Mouse (Mus musculus) heart, adult 18-20 months (tissue): Measurements from ENCODE around the gene Hspa4l. TPM values are rescaled to one million over a fixed set of nuclear protein-coding genes. Genes with fewer than 3 reads are reported as not detected.
A peak's percentile ranks its signal among the peaks of the same experiment; 100 is the strongest.

Experiments used
- DNase-seq, 2 experiments: peaks; one replicate each; pipeline ENCODE4 v3.0.0; 2021 to 2022; ENCODE audit warnings: mixed read lengths in 1 of 2
- long read RNA-seq, 2 experiments: library from polyadenylated mRNA; stranded (forward); transcript quantifications; one replicate each; pipeline ENCODE4 v2.0.0; 2021
- total RNA-seq, 2 experiments: library from RNA; stranded (reverse); gene quantifications; 2 replicates each; pipeline ENCODE4 v1.2.3; 2021

The Hspa4l gene
- 10 to 100 TPM; 56.5 to 63.3 TPM for total RNA-seq
- long read RNA-seq, experiment 1, full-length matches to known transcripts, result 19 of 24 reads
- long read RNA-seq, experiment 1, partial matches to known transcripts, result 0 of 24 reads
- long read RNA-seq, experiment 1, other reads (novel, unspliced or antisense), result 5 of 24 reads
- long read RNA-seq, experiment 2, full-length matches to known transcripts, result 7 of 13 reads
- long read RNA-seq, experiment 2, partial matches to known transcripts, result 6 of 13 reads
- long read RNA-seq, experiment 2, other reads (novel, unspliced or antisense), result 0 of 13 reads

GRCm38 (mm10) chr3:40744024-40744835, at the start of gene Hspa4l:
Hspa4l (plus strand) TSS chr3:40744495.
- DNase-seq, result peak in 1 of 2 experiments; percentile 2

DNA sequence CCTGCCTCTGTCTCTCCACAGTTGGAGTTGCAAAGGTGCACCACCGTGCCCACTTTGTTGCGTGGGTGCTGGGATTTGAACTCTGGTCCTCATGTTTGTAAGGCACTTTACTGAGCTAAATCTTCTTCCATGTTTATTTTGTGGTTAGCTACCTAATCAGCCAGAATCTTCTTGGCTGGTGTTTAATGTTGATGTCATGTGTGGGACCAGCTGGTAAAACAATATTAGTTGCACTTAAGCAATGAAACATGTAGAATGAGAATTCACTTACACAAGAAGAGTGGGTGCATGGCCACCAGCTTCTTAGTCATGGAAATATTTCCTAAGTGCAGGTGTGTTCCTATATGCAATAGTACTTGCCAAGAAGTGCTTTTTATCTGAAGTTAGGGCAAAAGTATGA, 49.1 kb upstream of the Hspa4l start:
- DNase-seq, result no peak

DNA sequence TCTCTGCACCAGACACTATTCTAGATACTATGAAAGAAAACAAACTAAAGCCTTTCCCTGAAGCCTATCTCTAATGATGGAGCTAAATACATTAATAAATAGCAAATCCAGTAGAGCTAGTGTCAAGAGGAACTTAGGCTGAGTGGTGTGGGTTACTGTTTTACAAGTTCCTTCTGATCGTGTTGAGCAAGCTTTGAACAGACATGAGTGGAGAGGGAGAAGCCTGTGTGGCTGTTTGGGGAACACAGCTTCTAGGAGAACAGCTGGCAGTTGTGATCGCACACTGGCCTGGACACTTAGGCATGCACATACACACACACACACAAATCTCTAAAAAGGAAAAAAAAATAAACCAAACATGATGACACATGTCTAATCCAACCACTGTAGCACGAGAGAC, 45.5 kb upstream of the Hspa4l start:
- DNase-seq, result no peak

DNA sequence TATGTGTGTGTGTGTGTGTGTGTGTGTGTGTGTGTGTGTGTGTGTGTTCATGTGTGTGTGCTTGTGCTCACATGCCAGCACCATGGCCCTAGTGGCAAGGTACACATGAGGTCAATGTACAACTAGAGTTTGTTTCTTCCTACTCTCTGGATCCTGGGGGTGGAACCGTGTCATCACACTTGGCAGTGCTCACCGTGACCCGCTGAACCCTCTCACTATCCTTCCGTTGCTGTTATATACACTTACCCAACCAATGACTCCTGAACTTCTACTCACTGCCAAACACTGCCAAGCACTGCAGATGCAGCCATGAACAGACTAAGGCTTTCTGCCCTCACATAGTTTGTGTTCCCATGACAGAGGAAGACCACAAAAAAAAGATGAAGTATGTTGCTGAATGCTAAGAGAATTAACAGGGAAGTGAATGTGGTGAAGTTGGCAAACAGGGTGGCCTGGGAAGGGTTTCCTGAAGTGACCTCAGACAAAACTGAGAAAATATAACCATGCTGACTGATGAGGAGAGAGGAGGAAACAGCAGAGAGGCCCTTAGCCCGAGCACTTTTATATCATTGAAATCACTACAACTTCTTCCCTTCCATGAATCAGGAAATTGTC, 39.4 kb upstream of the Hspa4l start:
- peak; percentile 15 to 46 for DNase-seq

DNA sequence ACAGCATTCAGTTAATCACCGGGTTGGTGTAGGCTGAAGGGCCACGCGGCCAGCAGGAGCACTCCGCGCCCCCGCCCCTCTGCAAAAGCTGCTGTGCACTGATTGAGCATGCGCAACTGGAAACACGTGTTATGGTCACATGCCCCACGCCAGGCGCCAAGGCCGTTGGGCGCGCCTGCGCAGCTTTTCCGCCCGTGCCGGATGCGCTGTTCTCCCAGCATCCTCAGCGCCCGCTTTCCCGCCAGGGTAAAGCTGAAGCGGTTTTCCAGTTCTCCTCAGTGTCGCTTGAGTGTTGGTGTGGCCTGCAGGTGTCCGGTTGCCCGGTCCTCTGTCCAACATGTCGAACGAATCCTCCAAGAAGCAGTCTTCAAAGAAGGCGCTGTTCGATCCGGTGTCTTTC, 35.6 kb upstream of the Hspa4l start, which contains the start of gene Slc25a31:
TSS of gene Slc25a31 (plus strand) at position 201 of the 400 bp plus-strand sequence.
- no peak for DNase-seq

DNA sequence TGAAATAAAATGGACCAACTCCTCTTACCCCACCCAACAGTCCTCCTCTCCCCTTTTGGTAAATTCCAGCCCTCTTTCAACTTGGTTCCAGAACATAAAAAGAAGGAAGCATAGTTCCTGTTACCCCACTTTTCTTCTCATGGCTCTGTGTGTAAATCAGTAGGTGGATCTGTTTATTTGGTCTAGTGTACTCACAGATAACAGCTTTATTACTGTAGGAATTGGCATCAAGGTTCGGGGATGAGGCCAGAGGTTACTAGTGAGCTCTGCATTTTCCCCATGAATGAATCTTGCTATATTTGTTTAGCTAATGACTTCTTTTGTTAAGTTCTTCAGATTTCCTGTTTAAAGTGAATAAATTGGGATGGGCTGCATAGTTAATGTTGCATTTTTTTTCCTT, 28.2 kb upstream of the Hspa4l start:
- DNase-seq, result no peak

- no peak for DNase-seq
Observed at GRCm38 (mm10) chr3:40719022-40719421, 25.3 kb upstream of the Hspa4l start.

- no peak for DNase-seq
Observed at GRCm38 (mm10) chr3:40738381-40738912, 5.8 kb upstream of the Hspa4l start.

DNA sequence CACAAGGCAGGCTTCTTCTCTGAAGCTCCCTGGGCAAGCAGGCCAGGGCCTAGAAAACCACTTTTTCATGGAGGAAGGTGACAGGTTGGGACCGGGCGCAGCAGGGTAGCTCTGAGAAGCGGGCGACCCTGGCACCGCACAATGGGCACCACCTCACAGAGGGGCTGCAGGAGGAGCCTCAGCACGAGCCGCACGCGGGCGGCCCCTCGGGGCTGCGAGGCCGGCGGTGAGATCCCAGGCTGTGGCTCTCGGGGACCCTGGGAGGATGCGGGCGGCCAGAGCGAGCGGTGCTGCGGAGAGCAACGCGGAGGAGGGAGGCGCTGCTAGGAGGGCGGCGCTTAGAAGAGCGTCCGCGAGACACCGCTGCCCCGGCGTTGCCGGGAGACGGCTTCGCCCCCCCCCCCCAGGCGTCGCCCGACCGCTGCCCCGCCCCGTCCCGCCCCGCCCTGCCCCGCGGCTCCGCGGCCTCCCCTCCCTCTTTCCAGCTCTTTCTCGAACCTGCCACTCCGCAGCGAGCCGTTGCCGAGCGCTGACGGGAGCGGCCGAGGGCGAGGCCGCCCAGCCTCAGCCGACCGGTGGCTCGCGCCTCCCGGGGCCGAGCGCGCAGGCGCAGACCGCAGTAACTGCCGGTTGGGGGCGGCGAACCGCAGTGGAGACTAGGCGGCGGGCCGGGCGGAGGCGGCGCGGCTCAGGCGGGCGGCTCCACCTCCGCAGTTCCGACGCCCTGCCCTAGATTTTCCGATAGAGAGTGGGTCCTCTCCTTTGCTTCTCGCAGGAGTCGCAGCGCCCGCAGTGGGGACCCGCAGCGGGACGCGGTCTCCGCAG, 753 bp downstream of the Hspa4l start:
- peak; percentile 94 to 96 for DNase-seq

DNA sequence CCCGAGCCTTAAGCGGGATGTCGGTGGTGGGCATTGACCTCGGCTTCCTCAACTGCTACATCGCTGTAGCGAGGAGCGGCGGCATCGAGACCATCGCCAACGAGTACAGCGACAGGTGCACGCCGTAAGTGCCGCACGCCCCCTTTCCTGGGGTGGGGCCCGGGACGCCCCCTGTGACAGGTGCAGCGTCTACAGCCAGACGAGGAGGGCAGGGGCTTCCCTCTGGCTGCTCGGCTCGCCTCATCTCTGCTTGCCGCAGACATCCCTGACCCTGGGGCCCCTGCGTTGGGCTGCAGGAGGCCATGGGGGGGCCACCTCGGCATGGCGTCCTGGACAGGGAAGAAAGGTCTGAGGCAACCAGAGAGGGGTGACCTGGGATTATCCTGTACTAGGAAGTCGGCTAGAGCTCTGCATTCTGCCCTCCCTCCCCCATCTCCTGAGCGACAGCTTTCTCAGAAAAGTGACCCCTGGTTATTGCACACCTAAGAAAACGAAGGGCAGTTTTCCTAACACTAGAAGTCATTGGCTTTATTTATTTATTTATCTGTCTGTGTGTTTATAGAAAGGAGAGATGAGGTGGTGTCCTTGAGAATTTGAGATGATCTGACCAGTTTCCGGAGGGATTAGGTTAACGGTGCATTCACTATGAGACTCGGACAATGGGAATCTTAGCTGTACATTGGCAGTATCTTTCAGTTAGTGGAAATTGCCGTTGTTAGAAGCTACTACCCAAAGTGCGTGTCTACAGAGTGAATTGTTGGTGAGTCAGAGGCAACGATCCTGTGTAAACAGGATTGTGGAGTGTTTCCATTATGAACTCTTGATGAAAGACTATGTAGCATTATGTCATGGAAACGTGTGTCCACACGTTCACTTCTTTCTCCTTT, 1.6 kb downstream of the Hspa4l start:
- DNase-seq, result peak; percentile 9 to 55

GRCm38 (mm10) chr3:40760746-40761145, 16.5 kb downstream of the Hspa4l start:
- no peak for DNase-seq

DNA sequence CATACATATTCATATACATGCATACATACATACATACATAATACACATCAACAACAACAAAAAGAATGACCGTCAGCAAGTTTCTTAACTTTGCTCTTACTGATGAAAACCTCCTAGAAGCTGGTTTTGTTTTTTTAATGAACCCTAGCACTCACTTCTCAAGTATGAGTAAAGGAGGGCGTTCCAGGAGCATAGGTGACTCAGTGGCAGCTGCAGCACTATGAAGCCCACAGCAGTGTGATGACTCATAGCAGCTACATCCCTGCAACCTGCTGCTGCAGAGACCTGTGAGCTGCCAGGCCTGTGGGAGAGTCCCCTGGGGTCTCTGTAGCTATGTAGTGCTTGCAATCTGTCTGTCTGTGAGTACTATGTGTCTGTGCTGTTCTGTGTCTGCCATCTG, 17.0 kb downstream of the Hspa4l start:
- DNase-seq, result no peak

DNA sequence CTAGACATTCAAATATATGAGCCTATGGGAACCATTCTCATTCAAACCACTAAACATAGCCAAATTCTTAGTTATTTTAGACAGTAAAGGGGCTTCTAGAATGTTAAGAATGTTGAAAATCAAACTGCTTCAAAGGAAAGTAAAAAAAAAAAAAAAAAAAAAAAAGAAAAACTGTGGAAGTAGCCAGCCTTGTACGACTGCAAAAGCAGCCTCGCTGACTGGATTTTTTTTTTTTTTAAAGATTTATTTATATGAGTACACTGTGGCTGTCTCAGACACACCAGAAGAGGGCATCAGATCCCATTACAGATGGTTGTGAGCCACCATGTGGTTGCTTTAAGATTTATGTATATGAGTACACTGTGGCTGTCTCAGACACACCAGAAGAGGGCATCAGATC, 49.5 kb downstream of the Hspa4l start:
- DNase-seq, result no peak

GRCm38 (mm10) chr3:40798054-40798453, 53.8 kb downstream of the Hspa4l start:
- no peak for DNase-seq

DNA sequence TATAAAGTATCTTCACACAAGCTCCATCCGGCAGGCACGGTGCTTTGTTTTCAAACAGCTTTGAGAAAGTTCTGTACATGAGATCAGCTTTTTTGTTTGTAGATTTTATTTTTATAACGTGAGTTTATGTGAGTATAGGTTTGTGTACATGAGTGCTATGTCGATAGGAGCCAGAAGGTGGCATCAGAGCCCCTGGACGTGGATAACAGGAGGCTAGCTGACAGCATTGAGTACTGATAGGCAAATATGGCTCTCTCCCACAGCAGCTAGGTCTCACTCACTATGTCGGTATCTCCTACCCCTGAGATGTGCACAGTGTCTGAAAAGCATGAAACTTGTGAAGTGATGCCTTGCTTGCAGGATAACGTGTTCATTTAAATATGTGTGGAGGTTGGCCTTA, 54.2 kb downstream of the Hspa4l start:
- peak; percentile 25 to 56 for DNase-seq

DNA sequence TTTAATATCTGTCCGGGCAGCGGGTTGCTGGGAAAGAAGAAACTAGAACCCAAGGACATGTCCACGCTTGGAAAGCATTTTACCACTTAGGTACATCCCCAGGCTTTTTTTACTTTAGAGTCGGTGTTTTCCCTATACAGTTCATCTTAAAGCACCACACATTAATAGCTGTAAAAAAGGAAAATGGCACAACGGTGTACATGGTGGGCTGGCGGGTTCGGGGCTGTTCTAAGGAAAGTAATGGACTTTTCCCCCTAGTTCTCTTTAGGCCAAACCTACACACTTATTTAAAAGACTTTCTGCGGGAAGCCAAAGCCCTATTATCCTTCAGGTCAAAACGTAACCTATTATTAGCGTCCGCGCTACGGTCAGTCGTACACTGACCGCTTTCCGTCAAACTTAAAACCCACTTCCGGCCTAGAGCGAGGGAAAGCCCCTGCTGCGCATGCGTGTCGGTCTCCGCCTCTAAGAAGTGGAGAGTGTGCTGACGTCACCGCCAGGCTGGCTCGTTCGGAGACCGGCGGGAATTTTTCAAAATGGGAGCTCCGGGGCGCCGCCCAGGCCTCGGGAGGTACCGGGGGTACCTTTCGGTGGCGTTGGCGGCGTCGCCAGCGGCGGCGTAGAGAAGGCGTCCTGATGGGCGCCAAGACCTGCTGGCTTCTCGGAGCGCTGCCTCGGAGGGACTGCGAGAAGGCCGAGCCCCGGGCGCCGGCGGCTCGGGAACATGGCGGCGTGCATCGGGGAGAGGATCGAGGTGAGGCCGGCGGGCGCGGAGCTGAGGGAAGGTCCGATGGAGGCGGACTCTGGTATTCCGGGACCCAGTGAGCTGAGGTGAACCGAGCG, 55.5 kb downstream of the Hspa4l start, which contains the start of gene Plk4:
TSS of gene Plk4 (plus strand) at position 490 of the 843 bp plus-strand sequence.
- DNase-seq, result peak; percentile 98

DNA sequence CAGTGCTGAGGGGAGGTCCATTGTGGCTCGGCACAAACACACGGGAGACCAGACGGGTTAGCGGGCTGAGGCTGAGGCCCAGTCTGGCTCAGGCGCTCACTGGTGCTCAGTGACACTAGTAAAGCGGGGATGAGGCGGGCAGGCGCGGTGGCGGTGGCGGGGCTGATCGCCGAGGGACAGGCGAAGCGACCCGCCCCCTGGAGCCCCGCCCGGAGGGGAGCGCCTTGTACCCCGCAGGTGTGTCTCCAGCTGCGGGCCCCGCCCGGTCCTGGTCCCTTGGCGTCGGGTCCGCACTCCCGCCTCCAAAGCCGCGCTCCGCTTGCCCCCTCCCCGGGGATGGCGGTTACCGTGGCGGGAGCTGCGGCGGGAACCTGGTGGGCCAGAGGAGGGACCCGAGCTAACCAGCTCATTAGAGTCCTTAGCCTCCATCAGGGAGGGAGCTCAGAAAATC, 56.1 kb downstream of the Hspa4l start:
- DNase-seq, result no peak

DNA sequence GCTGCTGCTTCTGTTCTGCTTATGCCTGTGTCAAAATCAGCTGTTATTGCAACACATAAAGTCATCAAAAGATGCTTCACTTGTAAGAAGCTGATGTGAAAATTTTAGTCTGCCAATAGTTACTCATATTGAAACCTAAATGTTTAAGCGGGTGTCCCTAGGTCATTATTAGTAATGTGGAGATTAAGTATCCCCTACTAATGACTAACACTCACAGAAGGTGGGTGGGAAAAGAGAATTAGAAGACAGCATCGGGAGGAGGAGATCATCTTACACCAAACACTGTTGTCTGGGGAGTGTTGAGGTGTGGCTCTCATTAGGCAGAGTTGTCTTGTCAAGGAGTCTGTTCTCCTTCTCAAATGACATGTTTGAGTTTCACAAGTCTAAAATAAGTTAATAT, 62.6 kb downstream of the Hspa4l start:
- DNase-seq, result no peak

DNA sequence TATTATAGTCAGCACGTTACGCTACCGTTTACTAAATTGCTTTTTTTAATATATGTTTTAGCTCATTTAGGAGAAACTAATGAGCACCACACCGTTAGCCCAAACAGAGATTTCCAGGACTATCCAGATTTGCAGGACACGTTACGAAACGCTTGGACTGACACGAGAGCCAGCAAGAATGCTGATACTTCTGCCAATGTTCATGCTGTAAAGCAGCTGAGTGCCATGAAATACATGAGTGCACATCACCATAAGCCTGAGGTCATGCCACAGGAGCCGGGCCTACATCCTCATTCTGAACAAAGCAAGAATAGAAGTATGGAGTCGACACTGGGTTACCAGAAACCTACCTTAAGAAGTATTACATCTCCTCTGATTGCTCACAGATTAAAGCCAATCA, 64.4 kb downstream of the Hspa4l start:
- DNase-seq, result no peak

GRCm38 (mm10) chr3:40809894-40810293, 65.6 kb downstream of the Hspa4l start:
- no peak for DNase-seq
